Mouse (Mus musculus) liver, embryonic 14.5 days (tissue): ENCODE results near the gene Hipk2. TPM values are rescaled to one million over a fixed set of nuclear protein-coding genes. Genes with fewer than 3 reads are reported as not detected.
"Not testable (repeated sequence)": the region's sequence is repeated elsewhere in the genome, so short reads cannot be mapped to it uniquely, and the experiment has no call there.

Experiments
- ATAC-seq: fragments of 200-750 bp; cut with Nextera tagmentation; 2 replicates; pipeline ENCODE4 v1.8.0; 2017; ENCODE audit warnings: moderate number of reproducible peaks, mild to moderate bottlenecking, moderate library complexity; ENCODE audit not compliant: insufficient read depth
- DNase-seq, 3 experiments: peaks; one replicate each; pipeline ENCODE4 v3.0.0-alpha.2; 2012 to 2013; ENCODE audit warnings: low read depth in 3 of 3, low spot score in 3 of 3
- H3K27ac ChIP-seq: fragments of 300-500 bp; sonication (generic); 2 replicates; pipeline ENCODE4 v1.5.1; 2014; ENCODE audit warnings: moderate library complexity, mild to moderate bottlenecking, control low read depth, inconsistent platforms
- H3K27me3 ChIP-seq: fragments of 300-500 bp; sonication (generic); 2 replicates; pipeline ENCODE4 v1.6.1; 2014; ENCODE audit warnings: mild to moderate bottlenecking, low read length, moderate library complexity; ENCODE audit not compliant: control insufficient read depth, insufficient read depth
- H3K36me3 ChIP-seq: fragments of 300-500 bp; sonication (generic); replicated peaks from 2 replicates; pipeline ENCODE4 v1.6.1; 2014; ENCODE audit warnings: low read depth; ENCODE audit not compliant: control insufficient read depth, insufficient read depth
- H3K4me1 ChIP-seq, 2 experiments: fragments of 200-500 bp in 1 of 2; fragments of 300-500 bp in 1 of 2; sonication (generic) in 1 of 2; replicated peaks; 2 replicates each; pipeline ENCODE4 v1.6.1; 2012 to 2014; ENCODE audit warnings: antibody characterized with exemption in 1 of 2, inconsistent platforms in 1 of 2, low read length in 1 of 2; ENCODE audit not compliant: control insufficient read depth in 2 of 2, insufficient read depth in 2 of 2
- H3K4me2 ChIP-seq: fragments of 300-500 bp; sonication (generic); 2 replicates; pipeline ENCODE4 v1.6.1; 2014; ENCODE audit warnings: low read depth, mild to moderate bottlenecking, control low read depth, moderate library complexity
- H3K4me3 ChIP-seq, 2 experiments: fragments of 200-500 bp in 1 of 2; fragments of 300-500 bp in 1 of 2; sonication (generic) in 1 of 2; 2 replicates each; pipeline ENCODE4 v1.5.1; 2012 to 2014; ENCODE audit warnings: low read depth in 2 of 2, low read length in 2 of 2, mild to moderate bottlenecking in 2 of 2, control low read depth in 1 of 2, inconsistent platforms in 1 of 2, moderate library complexity in 1 of 2; ENCODE audit not compliant: insufficient read depth in 1 of 2
- H3K9ac ChIP-seq: fragments of 300-500 bp; sonication (generic); replicated peaks from 2 replicates; pipeline ENCODE4 v1.6.1; 2014; ENCODE audit warnings: mild to moderate bottlenecking, control low read depth, moderate library complexity
- H3K9me3 ChIP-seq: fragments of 300-500 bp; sonication (generic); 2 replicates; pipeline ENCODE4 v1.6.1; 2016; ENCODE audit warnings: low read length, mixed read lengths; ENCODE audit not compliant: control insufficient read depth
- CTCF ChIP-seq: IDR thresholded peaks from 2 replicates; pipeline ENCODE4 v1.5.1; 2016; ENCODE audit warnings: antibody characterized with exemption, low read depth, control low read depth
- EP300 ChIP-seq: IDR thresholded peaks from 2 replicates; pipeline ENCODE4 v1.6.1; 2016; ENCODE audit warnings: antibody characterized with exemption, low read depth
- WGBS: fragments of 180-500 bp; shearing (Covaris S2); extraction: QIAGEN DNeasy Blood & Tissue Kit; methylation state at CpG from one replicate; pipeline ENCODE4 v1.1.7; 2014; ENCODE audit not compliant: insufficient replicate concordance; 5-methylcytosine and 5-hydroxymethylcytosine counted together
- polyA plus RNA-seq, 2 experiments: library from polyadenylated mRNA; depleted of rRNA in 1 of 2; stranded (reverse) in 1 of 2; unstranded in 1 of 2; fragments of >200 nt; fragmentation: Nextera tagmentation in 1 of 2; extraction: Ambion mirVana in 1 of 2; gene quantifications; 2 replicates each; pipeline versions ENCODE4 v1.2.1 to v1.2.3; 2012 to 2014

Hipk2 gene
- polyA plus RNA-seq, 2 experiments = 10.7 to 13.0 TPM

GRCm38 (mm10) chr6:38677629-38678028, 198.3 kb downstream of the Hipk2 start:
- H3K9ac ChIP-seq = no peak overlapping the region
- H3K4me3 ChIP-seq = no peak overlapping the region
- H3K36me3 ChIP-seq = no peaks in the 10 kb centered on the region
- no peaks in the 10 kb centered on the region for H3K27me3 ChIP-seq
- no peak overlapping the region for H3K27ac ChIP-seq
- no peak for DNase-seq
- H3K9me3 ChIP-seq = no peaks in the 10 kb centered on the region
- 52% methylated on average over 9 of the region's 9 CpGs for WGBS
- TF ChIP-seq EP300 (no peak), CTCF (no peak)
- H3K4me1 ChIP-seq = peaks cover 3 to 8% of the 10 kb centered on the region in 2 experiments; a peak in 1 of 4 replicates
- no peak for ATAC-seq
- no peak overlapping the region for H3K4me2 ChIP-seq

- no peaks in the 10 kb centered on the region for H3K27me3 ChIP-seq
- WGBS = 59% methylated on average over 14 of the region's 14 CpGs
- H3K4me1 ChIP-seq = peaks cover 3 to 8% of the 10 kb centered on the region in 2 experiments; a peak in 1 of 4 replicates
- TF ChIP-seq EP300 (no peak), CTCF (no peak)
- H3K4me2 ChIP-seq = 0 out of 2 replicates have a peak overlapping the region, but pooled peaks have one; percentile 0
- no peak overlapping the region for H3K4me3 ChIP-seq
- H3K9me3 ChIP-seq = no peaks in the 10 kb centered on the region
- DNase-seq (no peak), ATAC-seq (no peak)
- no peak overlapping the region for H3K9ac ChIP-seq
- no peaks in the 10 kb centered on the region for H3K36me3 ChIP-seq
- no peak overlapping the region for H3K27ac ChIP-seq
Observed at GRCm38 (mm10) chr6:38676723-38677122, 199.2 kb downstream of the Hipk2 start.

DNA sequence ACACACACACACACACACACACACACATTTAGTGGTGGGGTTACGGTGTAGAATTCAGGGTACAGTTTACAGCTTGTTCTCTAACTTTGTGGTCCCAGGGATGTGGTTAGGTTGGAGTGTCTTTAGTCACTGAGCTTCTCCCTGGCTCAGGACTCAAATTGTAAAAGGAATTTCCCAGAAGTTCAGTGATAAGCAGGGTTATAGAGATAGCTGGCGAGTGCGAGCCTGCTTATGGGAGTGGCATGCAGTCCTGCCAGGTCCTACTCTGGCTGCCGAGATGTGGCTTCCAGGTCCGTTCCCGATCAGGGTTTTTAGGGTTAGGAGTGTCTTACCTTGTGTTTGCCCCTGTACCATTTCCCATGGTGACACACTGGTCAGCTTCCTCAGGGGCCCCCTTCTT, 199.7 kb downstream of the Hipk2 start:
- Histone ChIP-seq H3K9me3 (no peaks in the 10 kb centered on the region), H3K27ac (no peak overlapping the region), H3K4me3 (no peak overlapping the region), H3K4me2 (0 out of 2 replicates have a peak overlapping the region, but pooled peaks have one; percentile 0), H3K27me3 (no peaks in the 10 kb centered on the region), H3K4me1 (peaks cover 7 to 13% of the 10 kb centered on the region in 2 experiments; a peak in 3 of 4 replicates), H3K36me3 (no peaks in the 10 kb centered on the region), H3K9ac (no peak overlapping the region)
- TF ChIP-seq EP300 (no peak), CTCF (no peak)
- ATAC-seq (no peak), DNase-seq (peak in 1 of 3 experiments; percentile 7)
- WGBS = 37% methylated on average over 6 of the region's 6 CpGs

- DNase-seq (no peak), ATAC-seq (no peak)
- Histone ChIP-seq H3K9ac (no peak overlapping the region), H3K4me3 (no peak overlapping the region), H3K27ac (no peak overlapping the region), H3K4me2 (no peak overlapping the region), H3K27me3 (no peaks in the 10 kb centered on the region), H3K9me3 (no peaks in the 10 kb centered on the region), H3K4me1 (peaks cover 8 to 18% of the 10 kb centered on the region in 2 experiments; a peak in 3 of 4 replicates), H3K36me3 (no peaks in the 10 kb centered on the region)
- 63% methylated on average over 3 of the region's 3 CpGs for WGBS
- TF ChIP-seq EP300 (no peak), CTCF (no peak)
Observed at GRCm38 (mm10) chr6:38672011-38672410, 204.0 kb downstream of the Hipk2 start.

- Histone ChIP-seq H3K4me1 (peaks cover 6 to 12% of the 10 kb centered on the region in 2 experiments; a peak in 3 of 4 replicates), H3K4me3 (no peak overlapping the region), H3K9me3 (no peaks in the 10 kb centered on the region), H3K4me2 (no peak overlapping the region), H3K27me3 (no peaks in the 10 kb centered on the region), H3K27ac (no peak overlapping the region), H3K36me3 (no peaks in the 10 kb centered on the region), H3K9ac (no peak overlapping the region)
- ATAC-seq (0 out of 2 replicates have a peak, but pooled peaks have one; percentile 28), DNase-seq (peak in 1 of 3 experiments; percentile 20)
- TF ChIP-seq CTCF (peak; percentile 28; the same call in 1 of the 2 replicates), EP300 (0 out of 2 replicates have a peak, but pooled peaks have one; percentile 36)
- 31% methylated on average over 7 of the region's 7 CpGs for WGBS
Observed at GRCm38 (mm10) chr6:38671270-38671669, 204.7 kb downstream of the Hipk2 start.

- ATAC-seq, H3K4me3 ChIP-seq, H3K27ac ChIP-seq, H3K4me2 ChIP-seq, H3K9ac ChIP-seq, H3K9me3 ChIP-seq, H3K36me3 ChIP-seq, H3K4me1 ChIP-seq, H3K27me3 ChIP-seq, DNase-seq: not testable (repeated sequence)
- 60% methylated on average over 1 of the region's 1 CpGs for WGBS
Observed at GRCm38 (mm10) chr6:38670488-38670887, 205.5 kb downstream of the Hipk2 start.
